14 mouse cellular contexts compared by ENCODE assay signal in the genomic region with DNA sequence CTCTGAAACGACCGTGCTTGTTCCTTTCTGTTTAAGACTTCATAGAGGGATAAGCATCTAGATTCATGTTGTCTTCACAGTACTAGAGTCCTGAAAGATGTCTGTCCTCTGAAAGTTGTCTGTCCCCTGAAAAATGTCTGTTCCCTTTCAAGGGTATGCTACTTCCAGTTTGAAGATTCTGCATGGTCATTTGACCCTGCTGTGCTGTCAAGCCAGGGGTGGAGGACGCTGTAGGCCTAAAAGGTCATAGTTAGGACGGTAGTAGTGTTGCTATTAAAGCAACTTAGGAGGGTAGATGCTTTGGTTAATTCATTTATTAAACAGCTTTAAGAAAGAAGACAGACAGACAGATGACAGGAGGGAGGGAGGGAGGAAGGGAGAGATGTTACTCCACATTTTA. TPM values are rescaled to one million over a fixed set of nuclear protein-coding genes. Genes with fewer than 3 reads are reported as not detected.
DNase-seq lines count a peak whose midpoint lies in the region; ATAC-seq and TF ChIP-seq lines count a peak whose summit lies in the region.
"Had no signal": no experiment of that assay in that cellular context is flagged by ENCODE, and none has a peak within 500 bp of the region (broad histone marks: within the 10 kb centered on the region; RNA-seq: fewer than 3 reads in every experiment).

No protein-coding gene starts in this region.

- intact Hi-C loops in heart, postnatal 25 days (cut with DNase I), result loop anchor here (5.0 kb wide), 1 partner anchor 37 kb away; no protein-coding TSS in a partner anchor

- no peak for TF ChIP-seq CTCF in lung, embryonic 14.5 days (IDR thresholded peaks at IDR 0.05; ENCODE audit: low read depth)

- no peaks in the 10 kb centered on the region for H3K9me3 ChIP-seq in heart, embryonic 13.5 days
- H3K9me3 ChIP-seq in lung, embryonic 14.5 days (ENCODE audit: low read depth, low read length), result no peaks in the 10 kb centered on the region
- no peaks in the 10 kb centered on the region for H3K9me3 ChIP-seq in intestine, embryonic 15.5 days
- H3K9me3 ChIP-seq in stomach, embryonic 16.5 days (replicated peaks; ENCODE audit: control insufficient read depth, low read length), result no peaks in the 10 kb centered on the region

- 0 out of 2 replicates have a peak overlapping the region, but pooled peaks have one; percentile 13 for H3K4me3 ChIP-seq in heart, embryonic 13.5 days
- H3K4me3 ChIP-seq in lung, embryonic 14.5 days (ENCODE audit: low read depth, low read length), result no peak overlapping the region
- H3K4me3 ChIP-seq in intestine, embryonic 15.5 days (replicated peaks), result no peak overlapping the region
- H3K4me3 ChIP-seq in stomach, embryonic 16.5 days (replicated peaks; ENCODE audit: low read length), result no peak overlapping the region
- H3K4me3 ChIP-seq: erythroblast, embryonic 14.5 days had no signal

- H3K4me1 ChIP-seq in heart, embryonic 13.5 days, result peaks cover 90% of the 10 kb centered on the region
- peaks cover 54% of the 10 kb centered on the region for H3K4me1 ChIP-seq in lung, embryonic 14.5 days (ENCODE audit: insufficient read depth)
- H3K4me1 ChIP-seq in intestine, embryonic 15.5 days (replicated peaks), result peaks cover 55% of the 10 kb centered on the region
- H3K4me1 ChIP-seq in stomach, embryonic 16.5 days (ENCODE audit: control insufficient read depth, insufficient read depth, low read length), result peaks cover 60% of the 10 kb centered on the region

- peak overlapping the region; percentile 54 for H3K4me2 ChIP-seq in heart, embryonic 13.5 days
- peak overlapping the region; percentile 29; the same call in 1 of the 2 replicates for H3K4me2 ChIP-seq in lung, embryonic 14.5 days
- H3K4me2 ChIP-seq in intestine, embryonic 15.5 days (replicated peaks), result no peak overlapping the region; the same call in 1 of the 2 replicates
- H3K4me2 ChIP-seq in stomach, embryonic 16.5 days (ENCODE audit: low read depth, low read length), result no peak overlapping the region

- H3K9ac ChIP-seq in heart, embryonic 13.5 days, result peak overlapping the region; percentile 74
- H3K9ac ChIP-seq in lung, embryonic 14.5 days, result no peak overlapping the region
- H3K9ac ChIP-seq in intestine, embryonic 15.5 days, result no peak overlapping the region
- no peak overlapping the region for H3K9ac ChIP-seq in stomach, embryonic 16.5 days (ENCODE audit: low read length)

- no peak for DNase-seq in heart, postnatal 25 days (ENCODE audit: low spot score)
- DNase-seq in lung, embryonic 14.5 days, result no peak
- no peak for DNase-seq in lung, postnatal 10 days
- DNase-seq: lung, postnatal 4 days; right cerebral cortex, postnatal 4 days had no signal

- ATAC-seq in heart, embryonic 13.5 days (ENCODE audit: extremely low read depth, insufficient number of reproducible peaks, low FRiP score, low TSS enrichment), result no peak
- no peak for ATAC-seq in lung, embryonic 14.5 days (ENCODE audit: insufficient read depth)
- ATAC-seq in intestine, embryonic 15.5 days, result no peak
- ATAC-seq in stomach, embryonic 16.5 days (ENCODE audit: insufficient read depth, low FRiP score), result no peak
- no peak for ATAC-seq in megakaryocyte-erythroid progenitor cell, adult 5-6 weeks (replicated peaks; ENCODE audit: low FRiP score, low TSS enrichment, poor library complexity, severe bottlenecking)
- ATAC-seq: CD4-positive, CD25-positive, alpha-beta regulatory T cell, adult 4 months; inflammation-experienced regulatory T-cells, adult 6 months; midbrain, embryonic 16.5 days had no signal

- peak overlapping the region; percentile 94 for H3K27ac ChIP-seq in heart, embryonic 13.5 days (replicated peaks)
- peak overlapping the region; percentile 72 for H3K27ac ChIP-seq in lung, embryonic 14.5 days (ENCODE audit: low read depth)
- H3K27ac ChIP-seq in intestine, embryonic 15.5 days, result peak overlapping the region; percentile 60; the same call in 1 of the 2 replicates
- H3K27ac ChIP-seq in stomach, embryonic 16.5 days (ENCODE audit: low read length), result peak overlapping the region; percentile 72

- H3K36me3 ChIP-seq in heart, embryonic 13.5 days, result peaks cover 10% of the 10 kb centered on the region; the same call in 1 of the 2 replicates
- no peaks in the 10 kb centered on the region for H3K36me3 ChIP-seq in lung, embryonic 14.5 days (ENCODE audit: insufficient read depth)
- no peaks in the 10 kb centered on the region for H3K36me3 ChIP-seq in intestine, embryonic 15.5 days
- H3K36me3 ChIP-seq in stomach, embryonic 16.5 days (ENCODE audit: control insufficient read depth, insufficient read depth, low read length), result no peaks in the 10 kb centered on the region

- 35% methylated on average over 4 of the region's 4 CpGs for WGBS in heart, embryonic 13.5 days
- 38% methylated on average over 4 of the region's 4 CpGs for WGBS in lung, embryonic 14.5 days
- WGBS in intestine, embryonic 15.5 days, result 44% methylated on average over 4 of the region's 4 CpGs
- 51% methylated on average over 4 of the region's 4 CpGs for WGBS in stomach, embryonic 16.5 days

- no peaks in the 10 kb centered on the region for H3K27me3 ChIP-seq in heart, embryonic 13.5 days (replicated peaks)
- no peaks in the 10 kb centered on the region for H3K27me3 ChIP-seq in lung, embryonic 14.5 days (ENCODE audit: insufficient read depth, low read length)
- H3K27me3 ChIP-seq in intestine, embryonic 15.5 days (replicated peaks), result no peaks in the 10 kb centered on the region
- H3K27me3 ChIP-seq in stomach, embryonic 16.5 days (ENCODE audit: control insufficient read depth, insufficient read depth, low read length), result no peaks in the 10 kb centered on the region
- H3K27me3 ChIP-seq: Patski had no signal

RNA-seq across cellular contexts. Expression of a gene that starts 24.7 kb away (rescaled TPM):
- 88.9 and 92.5 TPM in 2 replicates for polyA plus RNA-seq in heart, embryonic 13.5 days (2015; fragmentation: Nextera tagmentation; extraction: Ambion mirVana)
- total RNA-seq in heart, postnatal 25 days (2021), result 100 to 1,000 TPM; 234 to 252 TPM
- 110 and 119 TPM in 2 replicates for polyA plus RNA-seq in lung, embryonic 14.5 days (2014; fragmentation: Nextera tagmentation; extraction: Ambion mirVana)
- 105 and 111 TPM in 2 replicates for polyA plus RNA-seq in intestine, embryonic 15.5 days (2015; fragmentation: Nextera tagmentation; extraction: Ambion mirVana)
- 131 and 136 TPM in 2 replicates for polyA plus RNA-seq in stomach, embryonic 16.5 days (2015; fragmentation: Nextera tagmentation; extraction: Ambion mirVana)
- 27.2 and 33.1 TPM in 2 replicates for total RNA-seq in megakaryocyte-erythroid progenitor cell, adult 5-6 weeks (2014; fragmentation: Nextera tagmentation)
- total RNA-seq in megakaryocyte-erythroid progenitor cell, adult 5-6 weeks (2017), result 35.3 and 44.1 TPM in 2 replicates

Comparison
In these comparisons a context has a peak if more than half of its experiments do, and no peak if none do; other contexts are left out.
1. H3K4me2 ChIP-seq: peak in heart, embryonic 13.5 days (single experiment) and lung, embryonic 14.5 days (single experiment); none in intestine, embryonic 15.5 days (single experiment) and stomach, embryonic 16.5 days (single experiment).
2. Peak in every context shown above with its lines, with median percentiles within 50 percentile points of each other: H3K27ac ChIP-seq.